Mouse (Mus musculus) thymus, adult 2 months (tissue): ENCODE results near the gene Nxpe2. TPM values are rescaled to one million over a fixed set of nuclear protein-coding genes. Genes with fewer than 3 reads are reported as not detected.

Experiments
- DNase-seq: peaks from one replicate; pipeline ENCODE4 v3.0.0; 2021
- H3K27ac ChIP-seq: fragments of 200-500 bp; 2 replicates; pipeline ENCODE4 v1.5.1; 2012; ENCODE audit warnings: low read length, control low read depth; ENCODE audit not compliant: control insufficient read depth, insufficient read depth
- H3K27me3 ChIP-seq: fragments of 200-500 bp; 2 replicates; pipeline ENCODE4 v1.6.1; 2012; ENCODE audit warnings: mild to moderate bottlenecking, low read length, moderate library complexity, mixed read lengths; ENCODE audit not compliant: control insufficient read depth, insufficient read depth
- H3K36me3 ChIP-seq: fragments of 200-500 bp; 2 replicates; pipeline ENCODE4 v1.6.1; 2012; ENCODE audit warnings: mild to moderate bottlenecking, low read length, moderate library complexity; ENCODE audit not compliant: control insufficient read depth, insufficient read depth
- H3K4me1 ChIP-seq: fragments of 200-500 bp; replicated peaks from 2 replicates; pipeline ENCODE4 v1.6.1; 2012; ENCODE audit warnings: low read length; ENCODE audit not compliant: control insufficient read depth, insufficient read depth
- H3K4me3 ChIP-seq: fragments of 200-500 bp; 2 replicates; pipeline ENCODE4 v1.5.1; 2012; ENCODE audit warnings: mild to moderate bottlenecking, low read length, control low read depth, moderate library complexity; ENCODE audit not compliant: control insufficient read depth, insufficient read depth
- CTCF ChIP-seq: fragments of 200-500 bp; IDR thresholded peaks from 2 replicates; pipeline ENCODE4 v1.5.1; 2012; ENCODE audit warnings: mild to moderate bottlenecking, control low read depth, low read length, moderate library complexity, borderline replicate concordance; ENCODE audit not compliant: control insufficient read depth, poor library complexity, insufficient read depth; ENCODE audit errors: extremely low read depth
- POLR2A ChIP-seq: fragments of 200-500 bp; IDR thresholded peaks from 2 replicates; pipeline ENCODE4 v1.6.1; 2012; ENCODE audit warnings: mild to moderate bottlenecking, low read length, control low read depth, moderate library complexity; ENCODE audit not compliant: control insufficient read depth, poor library complexity, insufficient read depth; ENCODE audit errors: extremely low read depth
- WGBS: fragments of 180-500 bp; shearing (Covaris S2); methylation state at CpG from one replicate; pipeline ENCODE4 v1.1.7; 2018; 5-methylcytosine and 5-hydroxymethylcytosine counted together
- polyA plus RNA-seq: library from polyadenylated mRNA; depleted of rRNA; stranded (reverse); fragments of >200 nt; gene quantifications from 2 replicates; pipeline ENCODE4 v1.2.3, GENCODE M21; 2012; rRNA removed

Nxpe2 gene
- polyA plus RNA-seq, result 1.3 and 2.1 TPM in 2 replicates

- no peak for DNase-seq
- WGBS, result 14% methylated on average over 2 of the region's 2 CpGs
Observed at GRCm38 (mm10) chr9:48353148-48353698, at the start of gene Nxpe2. TSS of gene Nxpe2 (minus strand) at chr9:48353454.

GRCm38 (mm10) chr9:48389983-48390382, 36.7 kb upstream of the Nxpe2 start:
- Histone ChIP-seq H3K4me3 (no peak overlapping the region), H3K27ac (no peak overlapping the region), H3K27me3 (no peaks in the 10 kb centered on the region), H3K36me3 (no peaks in the 10 kb centered on the region), H3K4me1 (no peaks in the 10 kb centered on the region; the same call in 1 of the 2 replicates)
- no peak for TF ChIP-seq POLR2A
- TF ChIP-seq CTCF, result no peak
- WGBS, result 41% methylated on average over 3 of the region's 3 CpGs
- no peak for DNase-seq

More at GRCm38 (mm10) chr9:48353148-48353698, at the start of gene Nxpe2:
- no peaks in the 10 kb centered on the region for H3K4me1 ChIP-seq
- H3K27me3 ChIP-seq, result no peaks in the 10 kb centered on the region
- H3K4me3 ChIP-seq, result no peak within 1 kb of the TSS
- H3K36me3 ChIP-seq, result no peaks in the 10 kb centered on the region
- TF ChIP-seq POLR2A, result no peak
- no peak for TF ChIP-seq CTCF
- H3K27ac ChIP-seq, result no peak within 1 kb of the TSS

GRCm38 (mm10) chr9:48388451-48388850, 35.2 kb upstream of the Nxpe2 start:
- 90% methylated on average over 4 of the region's 4 CpGs for WGBS
- Histone ChIP-seq H3K4me3 (no peak overlapping the region), H3K27ac (no peak overlapping the region), H3K36me3 (no peaks in the 10 kb centered on the region), H3K4me1 (no peaks in the 10 kb centered on the region; the same call in 1 of the 2 replicates), H3K27me3 (no peaks in the 10 kb centered on the region)
- TF ChIP-seq POLR2A (no peak), CTCF (no peak)
- no peak for DNase-seq

- H3K4me3 ChIP-seq, result no peak overlapping the region
- WGBS, result 8% methylated on average over 2 of the region's 2 CpGs
- H3K4me1 ChIP-seq, result no peaks in the 10 kb centered on the region
- H3K27me3 ChIP-seq, result no peaks in the 10 kb centered on the region
- TF ChIP-seq CTCF (no peak), POLR2A (no peak)
- DNase-seq, result no peak
- no peak overlapping the region for H3K27ac ChIP-seq
- H3K36me3 ChIP-seq, result no peaks in the 10 kb centered on the region
Observed at GRCm38 (mm10) chr9:48374357-48374756, 21.1 kb upstream of the Nxpe2 start.

- no peak for DNase-seq
- TF ChIP-seq POLR2A, result no peak
- no peak for TF ChIP-seq CTCF
- Histone ChIP-seq H3K27ac (no peak overlapping the region), H3K27me3 (no peaks in the 10 kb centered on the region), H3K4me1 (no peaks in the 10 kb centered on the region), H3K36me3 (no peaks in the 10 kb centered on the region), H3K4me3 (no peak overlapping the region)
- WGBS, result 78% methylated on average over 4 of the region's 4 CpGs
Observed at GRCm38 (mm10) chr9:48373232-48373878, 20.1 kb upstream of the Nxpe2 start.

- no peak overlapping the region for H3K4me3 ChIP-seq
- H3K27me3 ChIP-seq, result no peaks in the 10 kb centered on the region
- TF ChIP-seq CTCF, result no peak
- TF ChIP-seq POLR2A, result no peak
- no peak for DNase-seq
- H3K36me3 ChIP-seq, result no peaks in the 10 kb centered on the region
- H3K27ac ChIP-seq, result no peak overlapping the region
- H3K4me1 ChIP-seq, result no peaks in the 10 kb centered on the region
- 93% methylated on average over 6 of the region's 6 CpGs for WGBS
Observed at GRCm38 (mm10) chr9:48362743-48363142, 9.5 kb upstream of the Nxpe2 start.
